In the genomic region with DNA sequence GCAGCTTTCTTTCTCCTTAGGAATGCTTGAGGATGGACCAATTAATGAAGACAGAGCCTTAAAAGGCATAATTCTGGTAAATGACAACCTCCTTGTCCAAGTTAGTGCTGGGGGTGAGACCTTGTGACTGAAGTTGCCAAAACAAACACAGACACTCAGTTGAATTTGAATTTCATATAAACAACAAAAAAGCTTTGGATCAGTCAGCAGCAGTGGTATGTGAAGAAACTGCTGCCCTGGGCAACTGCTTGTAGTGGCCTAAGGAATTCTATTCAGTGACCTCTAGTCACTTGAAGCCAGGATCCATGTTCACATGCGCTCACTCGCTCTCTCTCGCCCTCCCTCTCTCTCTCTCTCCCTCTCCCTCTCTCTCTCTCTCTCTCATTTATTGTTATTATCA, we compare ENCODE assay signal across 23 mouse cellular contexts. TPM values are rescaled to one million over a fixed set of nuclear protein-coding genes. Genes with fewer than 3 reads are reported as not detected.
A peak's percentile ranks its signal among the peaks of the same experiment; 100 is the strongest.
DNase-seq lines count a peak whose midpoint lies in the region; ATAC-seq and TF ChIP-seq lines count a peak whose summit lies in the region.
"Had no signal": no experiment of that assay in that cellular context is flagged by ENCODE, and none has a peak within 500 bp of the region (broad histone marks: within the 10 kb centered on the region; RNA-seq: fewer than 3 reads in every experiment).

No protein-coding gene starts in this region.

- DNase-seq in embryo, embryonic 11 days = peak; percentile 8
- DNase-seq in embryo, embryonic 9.5 days (ENCODE audit: extremely low spot score) = no peak
- DNase-seq in lung, postnatal 0 days (ENCODE audit: low spot score) = peak; percentile 8
- DNase-seq in lung, postnatal 4 days = no peak
- DNase-seq in Patski (ENCODE audit: low read depth, low spot score) = no peak
- peak; percentile 66 for DNase-seq in kidney, postnatal 0 days (ENCODE audit: low spot score)
- DNase-seq in cerebellum, adult 8-10 months = no peak
- DNase-seq: adrenal gland, postnatal 36 days; cerebellum, adult 9-10 months; gastrocnemius, postnatal 10 days; left cerebral cortex, postnatal 4 days; liver; lung, adult 2 months; right cerebral cortex, postnatal 25 days; thymus, adult 18-20 months had no signal

- H3K36me3 ChIP-seq in lung, postnatal 0 days (ENCODE audit: insufficient read depth, low read length) = no peaks in the 10 kb centered on the region
- no peaks in the 10 kb centered on the region for H3K36me3 ChIP-seq in kidney, postnatal 0 days (ENCODE audit: insufficient read depth, low read length)
- no peaks in the 10 kb centered on the region for H3K36me3 ChIP-seq in intestine, embryonic 16.5 days (ENCODE audit: control insufficient read depth, insufficient read depth, low read length)
- H3K36me3 ChIP-seq: embryonic facial prominence, embryonic 15.5 days; G1E; heart, embryonic 13.5 days; hindbrain, embryonic 15.5 days; midbrain, embryonic 12.5 days had no signal

- CTCF ChIA-PET in Patski (lab: Charles Lee) = no interaction called here

- H3K4me1 ChIP-seq in lung, postnatal 0 days (ENCODE audit: insufficient read depth, low read depth, low read length) = no peaks in the 10 kb centered on the region
- no peaks in the 10 kb centered on the region for H3K4me1 ChIP-seq in kidney, postnatal 0 days (replicated peaks; ENCODE audit: insufficient read depth, low read length)
- H3K4me1 ChIP-seq in intestine, embryonic 16.5 days (ENCODE audit: control insufficient read depth, insufficient read depth, low read length) = no peaks in the 10 kb centered on the region
- H3K4me1 ChIP-seq: embryonic facial prominence, embryonic 15.5 days; heart, embryonic 13.5 days; hindbrain, embryonic 15.5 days; midbrain, embryonic 12.5 days had no signal

- 64% methylated on average over 3 of the region's 3 CpGs for WGBS in lung, postnatal 0 days
- 74% methylated on average over 3 of the region's 3 CpGs for WGBS in kidney, postnatal 0 days
- 72% methylated on average over 3 of the region's 3 CpGs for WGBS in intestine, embryonic 16.5 days

- in situ Hi-C loops in Patski (cut with MboI; ENCODE audit: low pct_unique_long_range_greater_than_20kb) = no loop called here

- no peaks in the 10 kb centered on the region for H3K9me3 ChIP-seq in lung, postnatal 0 days (ENCODE audit: low read length)
- H3K9me3 ChIP-seq in kidney, postnatal 0 days (replicated peaks; ENCODE audit: low read length) = no peaks in the 10 kb centered on the region
- H3K9me3 ChIP-seq in intestine, embryonic 16.5 days (ENCODE audit: control insufficient read depth, low read length) = no peaks in the 10 kb centered on the region
- H3K9me3 ChIP-seq: embryonic facial prominence, embryonic 15.5 days; G1E; heart, embryonic 13.5 days; hindbrain, embryonic 15.5 days; midbrain, embryonic 12.5 days had no signal

- H3K9ac ChIP-seq in lung, postnatal 0 days (replicated peaks; ENCODE audit: low read depth) = no peak overlapping the region
- no peak overlapping the region for H3K9ac ChIP-seq in kidney, postnatal 0 days (ENCODE audit: low read depth, low read length)
- H3K9ac ChIP-seq in intestine, embryonic 16.5 days (ENCODE audit: low read depth, low read length) = no peak overlapping the region
- H3K9ac ChIP-seq: embryonic facial prominence, embryonic 15.5 days; heart, embryonic 13.5 days; hindbrain, embryonic 15.5 days; midbrain, embryonic 12.5 days had no signal

- no peaks in the 10 kb centered on the region for H3K27me3 ChIP-seq in lung, postnatal 0 days (replicated peaks; ENCODE audit: insufficient read depth, low read length)
- H3K27me3 ChIP-seq in Patski = no peaks in the 10 kb centered on the region
- H3K27me3 ChIP-seq in kidney, postnatal 0 days (ENCODE audit: insufficient read depth, low read length) = no peaks in the 10 kb centered on the region
- no peaks in the 10 kb centered on the region for H3K27me3 ChIP-seq in intestine, embryonic 16.5 days (replicated peaks; ENCODE audit: control insufficient read depth, insufficient read depth, low read length)
- H3K27me3 ChIP-seq: embryonic facial prominence, embryonic 15.5 days; heart, embryonic 13.5 days; hindbrain, embryonic 15.5 days; midbrain, embryonic 12.5 days had no signal

- no peak overlapping the region for H3K4me3 ChIP-seq in lung, postnatal 0 days (ENCODE audit: low read depth, low read length)
- H3K4me3 ChIP-seq in kidney, postnatal 0 days (replicated peaks; ENCODE audit: low read depth, low read length) = no peak overlapping the region
- no peak overlapping the region for H3K4me3 ChIP-seq in intestine, embryonic 16.5 days (ENCODE audit: low read length)
- H3K4me3 ChIP-seq: embryonic facial prominence, embryonic 15.5 days; heart, embryonic 13.5 days; hindbrain, embryonic 15.5 days; left cerebral cortex, adult 2 months; midbrain, embryonic 12.5 days had no signal

- no peak overlapping the region for H3K4me2 ChIP-seq in lung, postnatal 0 days (replicated peaks; ENCODE audit: low read depth, low read length)
- no peak overlapping the region for H3K4me2 ChIP-seq in kidney, postnatal 0 days (ENCODE audit: low read length)
- H3K4me2 ChIP-seq in intestine, embryonic 16.5 days (ENCODE audit: low read depth, low read length) = no peak overlapping the region
- H3K4me2 ChIP-seq: embryonic facial prominence, embryonic 15.5 days; heart, embryonic 13.5 days; hindbrain, embryonic 15.5 days; midbrain, embryonic 12.5 days had no signal

- TF ChIP-seq CTCF in lung, postnatal 0 days (IDR thresholded peaks at IDR 0.05) = no peak
- no peak for TF ChIP-seq CTCF in Patski (IDR thresholded peaks at IDR 0.05)
- TF ChIP-seq CTCF in kidney, postnatal 0 days (IDR thresholded peaks at IDR 0.05; ENCODE audit: low read depth) = no peak

- ATAC-seq in lung, postnatal 0 days = no peak
- ATAC-seq in Patski = peak; percentile 70
- ATAC-seq in kidney, postnatal 0 days (replicated peaks; ENCODE audit: low FRiP score, low read depth) = no peak
- ATAC-seq in intestine, embryonic 16.5 days = no peak

- no peak overlapping the region for H3K27ac ChIP-seq in lung, postnatal 0 days (ENCODE audit: low read length)
- H3K27ac ChIP-seq in kidney, postnatal 0 days = 0 out of 2 replicates have a peak overlapping the region, but pooled peaks have one; percentile 25
- no peak overlapping the region for H3K27ac ChIP-seq in intestine, embryonic 16.5 days (ENCODE audit: low read length)
- H3K27ac ChIP-seq: embryonic facial prominence, embryonic 15.5 days; heart, embryonic 13.5 days; hindbrain, embryonic 15.5 days; left cerebral cortex, adult 2 months; macrophage; midbrain, embryonic 12.5 days had no signal

- no peak for TF ChIP-seq EP300 in lung, postnatal 0 days (IDR thresholded peaks at IDR 0.05)

- POLR2A ChIA-PET in Patski (lab: Charles Lee) = interaction anchor here (0.9 kb wide), 1 partner anchor 36 kb away, joined by 3 read pairs; no protein-coding TSS in a partner anchor

RNA-seq across cellular contexts. Expression of a gene that starts 26.7 kb away (rescaled TPM):
- 17.4 and 20.0 TPM in 2 replicates for polyA plus RNA-seq in lung, postnatal 0 days (2015; fragmentation: Nextera tagmentation; extraction: Ambion mirVana)
- 26.3 TPM for polyA plus RNA-seq in Patski (2021)
- polyA plus RNA-seq in kidney, postnatal 0 days (2015; fragmentation: Nextera tagmentation; extraction: Ambion mirVana) = 17.8 and 20.9 TPM in 2 replicates
- polyA plus RNA-seq in intestine, embryonic 16.5 days (2015; fragmentation: Nextera tagmentation; extraction: Ambion mirVana) = 15.4 and 15.9 TPM in 2 replicates

RNA-seq across cellular contexts. Expression of a gene that starts 45.0 kb away (rescaled TPM):
- 3.1 and 4.0 TPM in 2 replicates for polyA plus RNA-seq in lung, postnatal 0 days (2015; fragmentation: Nextera tagmentation; extraction: Ambion mirVana)
- 9.8 TPM for polyA plus RNA-seq in Patski (2021)
- polyA plus RNA-seq in kidney, postnatal 0 days (2015; fragmentation: Nextera tagmentation; extraction: Ambion mirVana) = 5.6 and 6.0 TPM in 2 replicates
- 30.3 and 37.3 TPM in 2 replicates for polyA plus RNA-seq in intestine, embryonic 16.5 days (2015; fragmentation: Nextera tagmentation; extraction: Ambion mirVana)

RNA-seq across cellular contexts. Expression of a gene that starts 59.5 kb away (rescaled TPM):
- polyA plus RNA-seq in lung, postnatal 0 days (2015; fragmentation: Nextera tagmentation; extraction: Ambion mirVana) = 6.5 and 8.6 TPM in 2 replicates
- polyA plus RNA-seq in Patski (2021) = 13.7 TPM
- polyA plus RNA-seq in kidney, postnatal 0 days (2015; fragmentation: Nextera tagmentation; extraction: Ambion mirVana) = 4.5 and 5.5 TPM in 2 replicates
- 2.9 and 3.1 TPM in 2 replicates for polyA plus RNA-seq in intestine, embryonic 16.5 days (2015; fragmentation: Nextera tagmentation; extraction: Ambion mirVana)

Comparison
In these comparisons a context has a peak if more than half of its experiments do, and no peak if none do; other contexts are left out.
1. DNase-seq: peak in embryo, embryonic 11 days (single experiment), lung, postnatal 0 days (single experiment) and kidney, postnatal 0 days (single experiment); none in embryo, embryonic 9.5 days (single experiment), lung, postnatal 4 days (0 of 2), Patski (single experiment) and cerebellum, adult 8-10 months (single experiment).